Mouse (Mus musculus) adrenal gland, postnatal 36 days (tissue): ENCODE data around the gene Olfr1307. TPM values are rescaled to one million over a fixed set of nuclear protein-coding genes. Genes with fewer than 3 reads are reported as not detected.

Experiments
- DNase-seq, 2 experiments: peaks; one replicate each; pipeline ENCODE4 v3.0.0; 2021; ENCODE audit warnings: mixed read lengths in 1 of 2
- long read RNA-seq, 2 experiments: library from polyadenylated mRNA; stranded (forward); transcript quantifications; one replicate each; pipeline ENCODE4 v2.0.0; 2021; ENCODE audit warnings: borderline sequencing depth in 2 of 2
- total RNA-seq, 2 experiments: library from RNA; stranded (reverse); gene quantifications; 2 replicates each; pipeline ENCODE4 v1.2.3; 2021

Olfr1307 gene
- under 1 TPM in 1 of 2 experiments, not detected in 1; 0.03 TPM for total RNA-seq
- long read RNA-seq, experiment 1: 0 reads
- long read RNA-seq, experiment 2: 0 reads

- no peak for DNase-seq
Measured at GRCm38 (mm10) chr2:111949340-111949739, at the start of gene Olfr1307. Gene Olfr1307 (minus strand): TSS chr2:111949440.

DNA sequence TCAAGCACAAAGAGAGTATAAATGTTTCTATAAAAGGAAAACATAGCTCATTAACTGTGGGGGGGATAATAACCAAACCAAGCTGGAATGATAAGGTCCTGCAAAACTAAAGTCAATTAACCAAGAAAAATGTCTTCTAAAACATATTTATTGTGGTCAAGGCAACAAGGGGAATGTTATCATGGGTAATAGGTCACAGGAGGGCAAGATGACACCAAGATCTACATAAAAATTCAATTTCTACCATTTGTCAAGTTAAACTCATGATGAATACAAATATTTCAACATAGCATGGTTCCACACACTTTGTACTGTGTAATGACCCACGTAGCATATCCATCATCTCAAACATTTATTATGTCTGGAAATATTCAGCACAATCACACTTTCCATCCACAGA lies 40.9 kb upstream of the Olfr1307 start, which contains the start of gene Olfr1309:
Olfr1309 (minus strand) TSS at position 101 of the 400 bp plus-strand sequence.
- no peak for DNase-seq

DNA sequence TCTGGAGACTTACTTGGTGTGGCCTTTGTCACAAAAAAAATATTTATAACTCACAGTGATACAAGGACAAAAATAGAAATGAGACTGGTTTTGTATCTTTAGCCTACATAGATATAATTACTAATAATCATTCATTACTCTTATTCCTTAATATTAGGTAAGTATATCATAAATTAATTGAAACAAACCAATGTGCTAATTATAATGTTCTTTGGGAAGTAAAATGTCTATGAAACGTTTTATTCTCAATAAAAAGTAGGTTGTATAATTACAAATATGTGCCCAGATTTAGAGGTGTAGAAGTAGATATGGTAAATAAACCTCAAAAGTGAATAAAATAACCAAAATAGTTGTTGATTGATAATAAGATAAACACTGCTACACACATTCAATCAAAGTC lies 15.6 kb upstream of the Olfr1307 start, which contains the start of gene Olfr1308:
Olfr1308 (minus strand) TSS at position 101 of the 400 bp plus-strand sequence.
- DNase-seq: no peak

GRCm38 (mm10) chr2:111916171-111916570 lies 33.1 kb downstream of the Olfr1307 start, which contains the start of gene Olfr1306:
Gene Olfr1306 (minus strand): TSS chr2:111916271.
- DNase-seq: no peak

Other genes with a start within 250 kb of the Olfr1307 start
- not detected for gene Olfr1301, start 198.4 kb downstream of the Olfr1307 start, total RNA-seq
- not detected for gene Olfr1302, start 172.0 kb downstream of the Olfr1307 start, total RNA-seq
- gene Olfr1303, start 129.1 kb downstream of the Olfr1307 start, total RNA-seq: not detected
- not detected for gene Olfr1305, start 72.3 kb downstream of the Olfr1307 start, total RNA-seq
- gene Olfr1306, start 33.2 kb downstream of the Olfr1307 start, total RNA-seq: not detected
- gene Olfr1308, start 15.5 kb upstream of the Olfr1307 start, total RNA-seq: not detected
- not detected for gene Olfr1309, start 40.8 kb upstream of the Olfr1307 start, total RNA-seq
- gene Olfr1310, start 63.3 kb upstream of the Olfr1307 start, total RNA-seq: not detected
- gene Olfr1311, start 75.0 kb upstream of the Olfr1307 start, total RNA-seq: not detected
- gene Olfr1312, start 100.8 kb upstream of the Olfr1307 start, total RNA-seq: not detected
- gene Olfr1313, start 128.4 kb upstream of the Olfr1307 start, total RNA-seq: not detected
- gene Olfr1314, start 147.3 kb upstream of the Olfr1307 start, total RNA-seq: not detected
- not detected for gene Olfr1315-ps1, start 166.0 kb upstream of the Olfr1307 start, total RNA-seq
- not detected for gene Olfr1316, start 185.5 kb upstream of the Olfr1307 start, total RNA-seq
- not detected for gene Olfr1317, start 190.9 kb upstream of the Olfr1307 start, total RNA-seq
- gene Olfr1318, start 204.8 kb upstream of the Olfr1307 start, total RNA-seq: not detected